Mouse (Mus musculus): Measurements from ENCODE around the gene Ctnna2. TPM values are rescaled to one million over a fixed set of nuclear protein-coding genes. Genes with fewer than 3 reads are reported as not detected.

Gene Ctnna2
- total RNA-seq, 1 experiment from 2014 or later, result 2.2 TPM

- no peak for DNase-seq
Observed at GRCm38 (mm10) chr6:77817116-77817515, 162.4 kb downstream of the Ctnna2 start.

- no peak for DNase-seq
Observed at GRCm38 (mm10) chr6:77811041-77811440, 168.5 kb downstream of the Ctnna2 start.

- no peak for DNase-seq
Observed at GRCm38 (mm10) chr6:77802604-77803003, 176.9 kb downstream of the Ctnna2 start.

- no peak for DNase-seq
Observed at GRCm38 (mm10) chr6:77783342-77783741, 196.2 kb downstream of the Ctnna2 start.

- DNase-seq, result no peak
Observed at GRCm38 (mm10) chr6:77768357-77769103, 211.0 kb downstream of the Ctnna2 start.

GRCm38 (mm10) chr6:77758164-77758563 is 221.3 kb downstream of the Ctnna2 start:
- no peak for DNase-seq

GRCm38 (mm10) chr6:77745426-77745825 is 234.1 kb downstream of the Ctnna2 start:
- DNase-seq, result no peak

GRCm38 (mm10) chr6:77743651-77744050 is 235.8 kb downstream of the Ctnna2 start:
- DNase-seq, result no peak

GRCm38 (mm10) chr6:77742988-77743387 is 236.5 kb downstream of the Ctnna2 start:
- DNase-seq, result no peak

- DNase-seq, result no peak
Observed at GRCm38 (mm10) chr6:77738640-77739039, 240.9 kb downstream of the Ctnna2 start.

- no peak for DNase-seq
Observed at GRCm38 (mm10) chr6:77724952-77725299, 254.6 kb downstream of the Ctnna2 start.

- no peak for DNase-seq
Observed at GRCm38 (mm10) chr6:77724042-77724951, 255.2 kb downstream of the Ctnna2 start.

GRCm38 (mm10) chr6:77694093-77694492 is 285.4 kb downstream of the Ctnna2 start:
- DNase-seq, result no peak

GRCm38 (mm10) chr6:77687173-77687572 is 292.3 kb downstream of the Ctnna2 start:
- no peak for DNase-seq

- peak; percentile 54 for DNase-seq
Observed at GRCm38 (mm10) chr6:77650127-77650526, 329.4 kb downstream of the Ctnna2 start.

GRCm38 (mm10) chr6:77644591-77644990 is 334.9 kb downstream of the Ctnna2 start:
- no peak for DNase-seq

GRCm38 (mm10) chr6:77638784-77639183 is 340.7 kb downstream of the Ctnna2 start:
- no peak for DNase-seq

GRCm38 (mm10) chr6:77633997-77634396 is 345.5 kb downstream of the Ctnna2 start:
- peak; percentile 46 for DNase-seq

GRCm38 (mm10) chr6:77628573-77629192 is 350.8 kb downstream of the Ctnna2 start:
- peak; percentile 10 for DNase-seq

- DNase-seq, result no peak
Observed at GRCm38 (mm10) chr6:77604642-77605392, 374.7 kb downstream of the Ctnna2 start.

- no peak for DNase-seq
Observed at GRCm38 (mm10) chr6:77603914-77604313, 375.6 kb downstream of the Ctnna2 start.

- no peak for DNase-seq
Observed at GRCm38 (mm10) chr6:77599244-77599643, 380.3 kb downstream of the Ctnna2 start.
